Mouse (Mus musculus) retina, postnatal 1 day (tissue): ENCODE results near the gene Ttc29.

ENCODE experiments used
- DNase-seq: peaks from one replicate; pipeline ENCODE4 v3.0.0-alpha.2; 2012

Ttc29 gene

DNA sequence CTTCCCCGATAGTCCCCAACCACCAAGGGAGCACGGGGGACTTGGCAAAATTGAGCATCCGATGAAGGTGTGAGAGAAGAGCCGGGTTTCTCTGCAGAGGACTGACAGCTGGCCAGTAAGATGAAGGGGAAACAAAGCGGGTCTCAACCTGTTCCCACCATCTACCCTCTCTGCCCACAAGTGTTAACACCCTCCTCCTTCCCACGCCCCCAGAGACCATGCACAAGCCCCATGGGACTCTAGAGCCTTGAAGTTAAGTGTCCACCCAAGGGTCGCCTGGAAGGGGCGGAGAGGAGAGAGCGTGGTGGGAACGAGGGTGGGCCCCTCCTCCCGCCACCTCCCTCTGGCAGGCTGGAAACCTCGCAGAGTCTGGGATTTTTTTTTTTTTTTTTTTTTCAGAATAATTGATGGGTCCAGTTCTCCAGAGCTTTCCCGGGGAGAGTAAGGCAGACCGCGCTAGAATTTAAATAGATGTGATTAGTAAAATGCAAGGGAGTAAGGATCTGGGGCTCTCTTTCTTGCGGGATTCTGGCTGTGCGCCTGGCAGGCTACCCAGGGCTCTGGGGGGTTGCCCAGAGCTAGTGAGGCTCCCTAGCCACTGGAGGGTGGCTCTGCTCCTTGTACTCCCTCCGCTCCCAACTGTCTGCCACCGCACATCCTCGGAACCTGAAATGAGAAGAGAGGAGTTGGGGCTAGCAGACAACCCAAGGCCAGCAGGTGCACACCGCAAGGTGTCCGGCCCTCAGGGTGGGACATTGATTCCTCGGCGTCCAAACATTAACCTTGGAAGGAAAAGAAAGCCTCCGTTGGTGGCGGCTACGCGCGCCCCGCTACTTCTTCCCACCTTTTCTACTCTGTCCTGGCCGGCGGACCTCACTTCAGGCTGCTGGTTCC, 214.0 kb downstream of the Ttc29 start:
- DNase-seq = peak; percentile 32

- no peak for DNase-seq
Observed at GRCm38 (mm10) chr8:78427769-78428130, 214.7 kb downstream of the Ttc29 start.

- no peak for DNase-seq
Observed at GRCm38 (mm10) chr8:78428148-78428547, 215.1 kb downstream of the Ttc29 start.

GRCm38 (mm10) chr8:78431356-78431755, 218.3 kb downstream of the Ttc29 start:
- DNase-seq = peak; percentile 78

DNA sequence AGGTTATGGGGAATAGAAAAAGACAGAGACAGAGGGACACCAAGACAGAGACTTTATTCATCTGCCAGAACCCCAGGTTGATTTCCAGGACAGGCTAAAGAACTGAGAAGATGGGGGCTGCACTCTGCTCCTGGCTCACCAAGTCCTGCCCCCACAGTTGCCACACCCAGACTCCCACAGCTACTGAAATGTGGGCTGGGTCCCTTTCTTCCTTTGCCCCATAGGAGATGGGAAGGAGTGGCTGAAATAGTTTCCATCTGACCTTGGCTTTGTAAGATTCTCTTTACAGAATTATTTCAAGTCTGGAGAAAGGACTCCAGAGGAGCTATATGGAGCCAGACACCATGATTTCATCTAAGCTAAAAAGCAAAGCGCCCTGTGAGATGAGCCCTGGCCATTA, 219.4 kb downstream of the Ttc29 start:
- no peak for DNase-seq

DNA sequence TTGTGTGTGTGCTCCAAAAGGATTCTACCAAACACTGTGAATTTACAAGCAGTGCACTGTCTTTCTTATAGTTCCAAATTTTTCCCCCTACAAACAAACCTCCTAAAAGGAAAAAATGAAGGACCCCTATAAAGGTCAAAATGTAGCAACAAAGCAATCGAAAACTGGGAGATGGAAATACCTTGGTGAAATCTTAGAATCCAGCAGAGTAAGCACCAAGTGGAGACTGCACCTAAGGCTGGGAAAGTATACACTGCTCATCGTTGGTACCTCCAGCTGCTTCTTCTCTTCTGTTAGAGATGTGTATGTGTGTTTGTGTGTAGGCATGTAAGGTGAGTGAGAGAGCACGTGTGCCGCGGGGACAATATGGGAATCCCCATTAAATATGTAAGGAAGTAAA, 220.2 kb downstream of the Ttc29 start:
- DNase-seq = no peak

DNA sequence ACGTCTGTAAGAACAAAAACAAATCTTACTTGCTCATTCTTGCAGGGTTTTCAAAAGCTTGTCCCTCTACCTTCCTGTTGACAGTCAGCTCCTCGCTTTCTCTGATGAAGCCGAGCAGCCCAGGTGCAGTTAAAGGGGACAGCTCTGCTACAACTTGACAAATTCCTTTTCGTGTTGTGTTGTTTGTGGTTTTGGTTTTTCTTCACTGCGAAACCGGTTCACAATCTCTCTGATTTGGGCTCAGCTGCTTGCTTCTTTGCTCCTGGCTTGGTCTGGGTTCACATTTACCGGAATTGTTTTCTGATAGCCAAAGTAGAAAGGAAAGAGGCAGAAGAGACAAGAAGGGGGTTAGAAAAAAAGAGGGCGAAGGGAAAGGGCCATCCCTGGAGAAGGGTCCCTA, 221.2 kb downstream of the Ttc29 start:
- DNase-seq = no peak

- DNase-seq = peak; percentile 68
Observed at GRCm38 (mm10) chr8:78434823-78435623, 221.9 kb downstream of the Ttc29 start.

- no peak for DNase-seq
Observed at GRCm38 (mm10) chr8:78435624-78435960, 222.5 kb downstream of the Ttc29 start.

DNA sequence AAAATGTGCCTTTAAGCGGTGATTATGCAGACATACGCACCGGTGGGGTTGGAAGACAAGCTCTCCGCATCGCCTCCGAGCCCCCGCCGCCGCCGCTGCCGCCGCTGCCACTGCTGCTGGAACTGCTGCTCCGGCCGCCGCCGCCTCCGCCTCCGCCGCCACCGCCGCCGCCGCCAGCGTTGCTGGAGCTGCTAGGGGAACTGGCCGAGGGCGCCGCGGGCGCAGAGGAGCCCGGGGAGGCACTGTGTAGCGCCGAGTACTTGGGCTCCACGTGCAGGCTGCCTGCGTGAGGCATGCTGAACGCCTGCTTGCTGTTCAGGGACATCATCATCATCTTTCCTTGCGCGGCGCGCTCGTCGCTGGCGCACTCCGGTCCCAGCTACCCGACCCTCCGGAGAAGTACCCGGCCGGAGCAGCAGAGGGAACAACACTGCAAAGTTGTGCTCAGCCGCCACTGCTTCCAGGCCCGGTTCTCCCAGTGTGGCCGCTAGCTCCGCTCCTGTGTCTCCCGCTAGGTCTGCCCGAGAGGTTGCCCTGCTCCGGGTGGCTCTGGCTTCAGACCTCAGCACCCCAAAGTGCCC, 223.1 kb downstream of the Ttc29 start, which contains the start of gene Pou4f2:
Gene Pou4f2 (minus strand): TSS at position 575 of the 581 bp plus-strand sequence.
- peak; percentile 73 for DNase-seq

- peak; percentile 33 for DNase-seq
Observed at GRCm38 (mm10) chr8:78436661-78437060, 223.6 kb downstream of the Ttc29 start.

DNA sequence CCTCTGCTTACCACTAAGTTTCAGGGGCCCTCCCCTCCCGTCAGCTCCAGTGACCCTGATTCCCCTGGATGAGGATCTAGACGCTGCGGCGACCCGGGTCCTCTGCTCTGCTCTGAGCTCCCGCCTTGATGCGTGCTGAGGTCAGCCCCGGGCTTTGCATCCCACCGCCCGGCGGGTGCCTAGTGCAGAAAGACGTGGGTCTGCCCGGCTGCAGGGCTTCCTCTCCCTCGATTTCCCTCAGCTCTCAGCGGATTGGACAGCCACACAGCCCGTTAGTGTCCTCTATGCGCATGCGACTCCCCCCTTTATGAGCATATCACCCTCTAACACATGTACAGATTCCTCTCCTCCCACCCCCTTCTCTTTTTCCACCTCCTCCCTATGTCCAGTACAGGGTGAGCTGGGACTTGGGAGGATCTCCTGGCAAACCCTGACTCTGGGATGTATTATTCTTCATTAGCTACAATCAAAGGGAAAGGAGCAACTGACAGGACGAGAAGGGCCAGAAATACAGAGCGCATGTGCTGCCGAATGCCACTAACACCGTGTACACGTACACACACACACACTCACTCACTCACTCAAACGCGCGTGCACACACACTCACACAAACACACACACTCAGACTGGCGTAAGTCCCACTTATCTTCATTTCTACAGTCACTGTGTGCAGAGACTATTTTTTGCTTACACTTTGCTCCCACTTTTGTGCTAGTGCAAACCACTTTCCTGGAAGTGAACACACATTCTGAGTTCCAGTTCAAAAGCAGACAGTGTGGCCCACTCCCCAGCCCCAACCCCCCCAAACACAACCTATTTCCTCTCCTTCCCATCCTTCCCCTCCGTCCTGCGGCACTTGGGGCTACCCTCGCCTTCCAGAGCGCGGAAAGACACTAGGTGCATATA, 224.3 kb downstream of the Ttc29 start:
- peak; percentile 64 for DNase-seq

- DNase-seq = peak; percentile 80
Observed at GRCm38 (mm10) chr8:78438121-78438520, 225.0 kb downstream of the Ttc29 start.

DNA sequence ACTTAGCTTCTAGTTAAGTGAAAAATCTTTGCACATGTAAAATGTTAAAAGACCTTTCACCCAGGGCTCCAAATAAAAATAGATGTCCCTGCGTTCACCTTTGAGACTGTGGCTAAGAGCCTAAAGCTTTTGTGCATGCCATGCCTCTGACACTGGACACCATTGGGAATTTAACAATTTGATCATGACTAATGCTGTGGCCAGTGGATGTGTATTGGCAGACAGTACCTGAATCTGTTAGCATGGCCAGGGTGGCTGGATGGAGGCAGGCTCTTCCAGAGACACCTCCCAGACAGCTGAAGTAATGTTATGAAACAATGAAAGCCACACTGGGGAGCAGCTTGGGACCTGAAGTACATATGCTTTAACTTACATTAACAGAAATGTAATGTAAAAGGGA, 229.7 kb downstream of the Ttc29 start:
- no peak for DNase-seq
